Mouse (Mus musculus): ENCODE data around the gene Orc3. TPM values are rescaled to one million over a fixed set of nuclear protein-coding genes. Genes with fewer than 3 reads are reported as not detected.

The Orc3 gene
- polyA plus RNA-seq, 1 experiment from 2014 or later: 118 TPM

GRCm38 (mm10) chr4:34577028-34577427, 37.7 kb downstream of the Orc3 start:
- DNase-seq (peak; percentile 21), ATAC-seq (ENCODE audit: low FRiP score, low TSS enrichment) (no peak)
- Histone ChIP-seq H3K9me3 (ENCODE audit: control insufficient read depth, low read length) (no peaks in the 10 kb centered on the region), H3K27ac (replicated peaks; ENCODE audit: low read depth, low read length) (no peak overlapping the region), H3K4me3 (replicated peaks; ENCODE audit: low read depth, low read length) (no peak overlapping the region), H3K4me2 (ENCODE audit: low read length) (no peak overlapping the region), H3K36me3 (ENCODE audit: control insufficient read depth, insufficient read depth, low read length) (peaks cover 91% of the 10 kb centered on the region), H3K9ac (replicated peaks; ENCODE audit: low read length) (no peak overlapping the region), H3K4me1 (ENCODE audit: control insufficient read depth, insufficient read depth, low read length) (no peaks in the 10 kb centered on the region), H3K27me3 (ENCODE audit: control insufficient read depth, insufficient read depth, low read length) (no peaks in the 10 kb centered on the region)
- 93% methylated on average over 2 of the region's 2 CpGs for WGBS

GRCm38 (mm10) chr4:34572876-34573275, 41.9 kb downstream of the Orc3 start:
- no peak overlapping the region for H3K4me3 ChIP-seq (replicated peaks; ENCODE audit: low read depth, low read length)
- no peak for DNase-seq
- H3K9ac ChIP-seq (replicated peaks; ENCODE audit: low read length): no peak overlapping the region
- H3K36me3 ChIP-seq (ENCODE audit: control insufficient read depth, insufficient read depth, low read length): peaks cover 91% of the 10 kb centered on the region
- WGBS: 91% methylated on average over 2 of the region's 2 CpGs
- H3K9me3 ChIP-seq (ENCODE audit: control insufficient read depth, low read length): no peaks in the 10 kb centered on the region
- H3K27me3 ChIP-seq (ENCODE audit: control insufficient read depth, insufficient read depth, low read length): no peaks in the 10 kb centered on the region
- no peak overlapping the region for H3K4me2 ChIP-seq (ENCODE audit: low read length)
- no peak for ATAC-seq (ENCODE audit: low FRiP score, low TSS enrichment)
- H3K27ac ChIP-seq (replicated peaks; ENCODE audit: low read depth, low read length): no peak overlapping the region
- H3K4me1 ChIP-seq (ENCODE audit: control insufficient read depth, insufficient read depth, low read length): no peaks in the 10 kb centered on the region

GRCm38 (mm10) chr4:34566226-34566625, 48.5 kb downstream of the Orc3 start:
- no peak overlapping the region for H3K4me3 ChIP-seq (replicated peaks; ENCODE audit: low read depth, low read length)

GRCm38 (mm10) chr4:34560971-34561370, 53.8 kb downstream of the Orc3 start:
- no peaks in the 10 kb centered on the region for H3K9me3 ChIP-seq (ENCODE audit: control insufficient read depth, low read length)
- WGBS: 53% methylated on average over 4 of the region's 4 CpGs
- H3K4me1 ChIP-seq (ENCODE audit: control insufficient read depth, insufficient read depth, low read length): peaks cover 15% of the 10 kb centered on the region
- no peak overlapping the region for H3K4me2 ChIP-seq (ENCODE audit: low read length)
- no peak overlapping the region for H3K9ac ChIP-seq (replicated peaks; ENCODE audit: low read length)
- no peak overlapping the region for H3K4me3 ChIP-seq (replicated peaks; ENCODE audit: low read depth, low read length)
- no peaks in the 10 kb centered on the region for H3K27me3 ChIP-seq (ENCODE audit: control insufficient read depth, insufficient read depth, low read length)
- ATAC-seq (ENCODE audit: low FRiP score, low TSS enrichment) (no peak; the same call in 1 of the 2 replicates), DNase-seq (peak; percentile 72)
- peaks cover 29% of the 10 kb centered on the region for H3K36me3 ChIP-seq (ENCODE audit: control insufficient read depth, insufficient read depth, low read length)
- H3K27ac ChIP-seq (replicated peaks; ENCODE audit: low read depth, low read length): no peak overlapping the region

More at GRCm38 (mm10) chr4:34566226-34566625, 48.5 kb downstream of the Orc3 start:
- no peaks in the 10 kb centered on the region for H3K4me1 ChIP-seq (ENCODE audit: control insufficient read depth, insufficient read depth, low read length)
- no peaks in the 10 kb centered on the region for H3K27me3 ChIP-seq (ENCODE audit: control insufficient read depth, insufficient read depth, low read length)
- DNase-seq (no peak), ATAC-seq (ENCODE audit: low FRiP score, low TSS enrichment) (no peak)
- 92% methylated on average over 6 of the region's 6 CpGs for WGBS
- peaks cover 76% of the 10 kb centered on the region for H3K36me3 ChIP-seq (ENCODE audit: control insufficient read depth, insufficient read depth, low read length)
- H3K9ac ChIP-seq (replicated peaks; ENCODE audit: low read length): no peak overlapping the region
- no peak overlapping the region for H3K4me2 ChIP-seq (ENCODE audit: low read length)
- H3K27ac ChIP-seq (replicated peaks; ENCODE audit: low read depth, low read length): no peak overlapping the region
- H3K9me3 ChIP-seq (ENCODE audit: control insufficient read depth, low read length): no peaks in the 10 kb centered on the region

GRCm38 (mm10) chr4:34556183-34556582, 58.6 kb downstream of the Orc3 start:
- no peak for ATAC-seq (ENCODE audit: low FRiP score, low TSS enrichment)
- no peak for DNase-seq
- H3K4me3 ChIP-seq (replicated peaks; ENCODE audit: low read depth, low read length): no peak overlapping the region
- H3K36me3 ChIP-seq (ENCODE audit: control insufficient read depth, insufficient read depth, low read length): 0 out of 2 replicates have a peak, but pooled peaks cover 3% of the 10 kb centered on the region
- H3K4me1 ChIP-seq (ENCODE audit: control insufficient read depth, insufficient read depth, low read length): peaks cover 47% of the 10 kb centered on the region
- H3K27me3 ChIP-seq (ENCODE audit: control insufficient read depth, insufficient read depth, low read length): no peaks in the 10 kb centered on the region
- no peak overlapping the region for H3K27ac ChIP-seq (replicated peaks; ENCODE audit: low read depth, low read length)
- no peak overlapping the region for H3K9ac ChIP-seq (replicated peaks; ENCODE audit: low read length)
- no peaks in the 10 kb centered on the region for H3K9me3 ChIP-seq (ENCODE audit: control insufficient read depth, low read length)
- H3K4me2 ChIP-seq (ENCODE audit: low read length): no peak overlapping the region

GRCm38 (mm10) chr4:34555604-34556003, 59.1 kb downstream of the Orc3 start:
- 96% methylated on average over 3 of the region's 3 CpGs for WGBS

GRCm38 (mm10) chr4:34554596-34554995, 60.1 kb downstream of the Orc3 start:
- 40% methylated on average over 1 of the region's 1 CpGs for WGBS
- Histone ChIP-seq H3K27ac (replicated peaks; ENCODE audit: low read depth, low read length) (no peak overlapping the region), H3K9me3 (ENCODE audit: control insufficient read depth, low read length) (no peaks in the 10 kb centered on the region), H3K27me3 (ENCODE audit: control insufficient read depth, insufficient read depth, low read length) (no peaks in the 10 kb centered on the region), H3K4me3 (replicated peaks; ENCODE audit: low read depth, low read length) (no peak overlapping the region), H3K4me1 (ENCODE audit: control insufficient read depth, insufficient read depth, low read length) (peaks cover 47% of the 10 kb centered on the region), H3K36me3 (ENCODE audit: control insufficient read depth, insufficient read depth, low read length) (0 out of 2 replicates have a peak, but pooled peaks cover 3% of the 10 kb centered on the region), H3K9ac (replicated peaks; ENCODE audit: low read length) (no peak overlapping the region), H3K4me2 (ENCODE audit: low read length) (peak overlapping the region; percentile 4; the same call in 1 of the 2 replicates)
- DNase-seq: no peak
- ATAC-seq (ENCODE audit: low FRiP score, low TSS enrichment): no peak

More at GRCm38 (mm10) chr4:34555604-34556003, 59.1 kb downstream of the Orc3 start:
- Histone ChIP-seq H3K27me3 (ENCODE audit: control insufficient read depth, insufficient read depth, low read length) (no peaks in the 10 kb centered on the region), H3K4me3 (replicated peaks; ENCODE audit: low read depth, low read length) (no peak overlapping the region), H3K9ac (replicated peaks; ENCODE audit: low read length) (no peak overlapping the region), H3K4me1 (ENCODE audit: control insufficient read depth, insufficient read depth, low read length) (peaks cover 47% of the 10 kb centered on the region), H3K36me3 (ENCODE audit: control insufficient read depth, insufficient read depth, low read length) (0 out of 2 replicates have a peak, but pooled peaks cover 3% of the 10 kb centered on the region), H3K9me3 (ENCODE audit: control insufficient read depth, low read length) (no peaks in the 10 kb centered on the region), H3K4me2 (ENCODE audit: low read length) (no peak overlapping the region), H3K27ac (replicated peaks; ENCODE audit: low read depth, low read length) (no peak overlapping the region)
- ATAC-seq (ENCODE audit: low FRiP score, low TSS enrichment) (no peak), DNase-seq (no peak)

- Histone ChIP-seq H3K4me1 (ENCODE audit: control insufficient read depth, insufficient read depth, low read length) (peaks cover 42% of the 10 kb centered on the region), H3K9me3 (ENCODE audit: control insufficient read depth, low read length) (no peaks in the 10 kb centered on the region), H3K27ac (replicated peaks; ENCODE audit: low read depth, low read length) (peak overlapping the region; percentile 94; the same call in 1 of the 2 replicates), H3K4me3 (replicated peaks; ENCODE audit: low read depth, low read length) (peak overlapping the region; percentile 98), H3K36me3 (ENCODE audit: control insufficient read depth, insufficient read depth, low read length) (0 out of 2 replicates have a peak, but pooled peaks cover 3% of the 10 kb centered on the region), H3K4me2 (ENCODE audit: low read length) (peak overlapping the region; percentile 83), H3K9ac (replicated peaks; ENCODE audit: low read length) (peak overlapping the region; percentile 96), H3K27me3 (ENCODE audit: control insufficient read depth, insufficient read depth, low read length) (no peaks in the 10 kb centered on the region)
- no peak for DNase-seq
- 33% methylated on average over 3 of the region's 3 CpGs for WGBS
- ATAC-seq (ENCODE audit: low FRiP score, low TSS enrichment): no peak
These were observed 62.8 kb downstream of the Orc3 start for GRCm38 (mm10) chr4:34551966-34552365.

- Histone ChIP-seq H3K9me3 (ENCODE audit: control insufficient read depth, low read length) (no peaks in the 10 kb centered on the region), H3K4me3 (replicated peaks; ENCODE audit: low read depth, low read length) (peak overlapping the region; percentile 98), H3K9ac (replicated peaks; ENCODE audit: low read length) (peak overlapping the region; percentile 96), H3K36me3 (ENCODE audit: control insufficient read depth, insufficient read depth, low read length) (0 out of 2 replicates have a peak, but pooled peaks cover 3% of the 10 kb centered on the region), H3K27ac (replicated peaks; ENCODE audit: low read depth, low read length) (peak overlapping the region; percentile 94), H3K4me2 (ENCODE audit: low read length) (peak overlapping the region; percentile 83), H3K4me1 (ENCODE audit: control insufficient read depth, insufficient read depth, low read length) (peaks cover 35% of the 10 kb centered on the region), H3K27me3 (ENCODE audit: control insufficient read depth, insufficient read depth, low read length) (no peaks in the 10 kb centered on the region)
- peak; percentile 76 for DNase-seq
- peak; percentile 51 for ATAC-seq (ENCODE audit: low FRiP score, low TSS enrichment)
- under 1% methylated on average over 50 of the region's 50 CpGs for WGBS
These were observed 63.5 kb downstream of the Orc3 start for GRCm38 (mm10) chr4:34551098-34551809.
